Mouse (Mus musculus): ENCODE results near the gene Alkbh3. TPM values are rescaled to one million over a fixed set of nuclear protein-coding genes. Genes with fewer than 3 reads are reported as not detected.

Alkbh3 gene
- total and polyA plus RNA-seq, 3 experiments, result not detected

DNA sequence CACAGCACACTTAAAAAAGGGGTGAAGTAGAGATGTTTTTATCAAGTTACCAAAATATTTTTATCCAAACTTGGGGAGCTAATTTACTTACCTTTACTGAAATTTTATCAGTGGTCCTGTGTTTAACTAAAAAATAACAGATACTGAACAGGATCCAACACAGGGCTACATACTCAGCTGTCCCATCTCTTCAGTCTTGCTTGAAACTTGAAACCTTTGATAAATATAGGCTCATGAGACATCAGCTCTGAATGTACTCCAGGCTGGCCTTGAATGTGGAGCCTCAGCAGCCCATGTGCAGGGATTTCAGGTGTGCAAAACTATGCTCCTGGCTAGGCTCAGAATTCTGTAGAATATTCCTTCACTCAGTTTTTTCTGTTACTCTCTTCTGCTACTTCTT is 20.0 kb upstream of the Alkbh3 start:
- Histone ChIP-seq H3K9me3 (replicated peaks; ENCODE audit: insufficient read depth, low read length) (no peaks in the 10 kb centered on the region), H3K9ac (ENCODE audit: control insufficient read depth, low read depth, low read length, poor library complexity, severe bottlenecking) (no peak overlapping the region), H3K27ac (ENCODE audit: control insufficient read depth, low read depth, low read length) (no peak overlapping the region), H3K4me3 (ENCODE audit: control insufficient read depth in 1 of 2, insufficient read depth in 1 of 2, low read depth in 2 of 2, low read length in 2 of 2) (no peak overlapping the region), H3K4me1 (ENCODE audit: control insufficient read depth in 1 of 2, insufficient read depth in 2 of 2, low read length in 2 of 2) (no peaks in the 10 kb centered on the region), H3K36me3 (ENCODE audit: control insufficient read depth in 1 of 2, insufficient read depth in 2 of 2, low read length in 2 of 2) (peaks cover 0 to 2% of the 10 kb centered on the region in 2 experiments; a peak in 2 of 4 replicates), H3K27me3 (ENCODE audit: control insufficient read depth in 1 of 2, insufficient read depth in 2 of 2, low read length in 2 of 2) (no peaks in the 10 kb centered on the region), H3K79me2 (ENCODE audit: control insufficient read depth, insufficient read depth, low read length, poor library complexity) (no peaks in the 10 kb centered on the region)
- DNase-seq (ENCODE audit: low read depth, low spot score), result no peak
- TF ChIP-seq TBP (IDR thresholded peaks at IDR 0.05; ENCODE audit: low read depth, low read length) (no peak), ELF1 (IDR thresholded peaks at IDR 0.05; ENCODE audit: low read depth, low read length) (no peak), POLR2AphosphoS2 (IDR thresholded peaks at IDR 0.05; ENCODE audit: low read length) (no peak), MAX (IDR thresholded peaks at IDR 0.05; ENCODE audit: low read length) (no peak), SIN3A (IDR thresholded peaks at IDR 0.05; ENCODE audit: low read length) (no peak), ZKSCAN1 (IDR thresholded peaks at IDR 0.05; ENCODE audit: low read depth, low read length) (no peak), MAFK (IDR thresholded peaks at IDR 0.05; ENCODE audit: borderline replicate concordance, low read depth, low read length) (no peak)

DNA sequence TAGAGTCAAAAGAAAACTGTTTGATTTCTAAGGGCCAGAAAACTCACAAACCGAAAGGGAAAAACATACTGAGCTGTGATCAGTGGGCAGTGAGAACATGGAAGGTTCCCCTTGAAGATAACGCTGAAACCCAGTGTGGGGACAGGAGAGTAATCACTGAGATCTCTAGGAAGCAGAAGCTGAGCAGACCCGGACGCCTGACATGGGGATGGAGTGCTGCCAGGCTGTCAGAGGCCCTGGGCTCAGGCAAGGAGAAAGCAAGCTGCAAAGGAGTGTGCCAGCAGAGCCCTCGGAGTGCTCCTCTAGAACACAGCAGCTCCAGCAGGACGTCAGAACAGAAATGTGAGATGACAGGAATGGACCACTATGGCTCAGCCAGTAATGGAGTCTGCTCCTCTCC is 14.0 kb upstream of the Alkbh3 start:
- peak; percentile 65 for DNase-seq (ENCODE audit: low read depth, low spot score)
- no peak overlapping the region for H3K9ac ChIP-seq (ENCODE audit: control insufficient read depth, low read depth, low read length, poor library complexity, severe bottlenecking)
- no peaks in the 10 kb centered on the region for H3K79me2 ChIP-seq (ENCODE audit: control insufficient read depth, insufficient read depth, low read length, poor library complexity)
- H3K4me3 ChIP-seq (ENCODE audit: control insufficient read depth in 1 of 2, insufficient read depth in 1 of 2, low read depth in 2 of 2, low read length in 2 of 2), result peak overlapping the region; percentile 2 to 9; a peak in 2 of 4 replicates
- H3K36me3 ChIP-seq (ENCODE audit: control insufficient read depth in 1 of 2, insufficient read depth in 2 of 2, low read length in 2 of 2), result no peaks in the 10 kb centered on the region
- H3K27ac ChIP-seq (ENCODE audit: control insufficient read depth, low read depth, low read length), result no peak overlapping the region
- TF ChIP-seq RCOR1 (IDR thresholded peaks at IDR 0.05; ENCODE audit: low read depth, low read length), result 0 out of 2 replicates have a peak, but pooled peaks have one; percentile 16
- peak; percentile 27; the same call in 1 of the 2 replicates for TF ChIP-seq GATA1 (IDR thresholded peaks at IDR 0.05; ENCODE audit: low read depth, low read length)
- no peak for TF ChIP-seq HCFC1 (IDR thresholded peaks at IDR 0.05; ENCODE audit: low read depth, low read length)
- peaks cover 0 to 6% of the 10 kb centered on the region in 2 experiments; a peak in 3 of 4 replicates for H3K4me1 ChIP-seq (ENCODE audit: control insufficient read depth in 1 of 2, insufficient read depth in 2 of 2, low read length in 2 of 2)
- H3K9me3 ChIP-seq (replicated peaks; ENCODE audit: insufficient read depth, low read length), result no peaks in the 10 kb centered on the region
- H3K27me3 ChIP-seq (ENCODE audit: control insufficient read depth in 1 of 2, insufficient read depth in 2 of 2, low read length in 2 of 2), result no peaks in the 10 kb centered on the region

DNA sequence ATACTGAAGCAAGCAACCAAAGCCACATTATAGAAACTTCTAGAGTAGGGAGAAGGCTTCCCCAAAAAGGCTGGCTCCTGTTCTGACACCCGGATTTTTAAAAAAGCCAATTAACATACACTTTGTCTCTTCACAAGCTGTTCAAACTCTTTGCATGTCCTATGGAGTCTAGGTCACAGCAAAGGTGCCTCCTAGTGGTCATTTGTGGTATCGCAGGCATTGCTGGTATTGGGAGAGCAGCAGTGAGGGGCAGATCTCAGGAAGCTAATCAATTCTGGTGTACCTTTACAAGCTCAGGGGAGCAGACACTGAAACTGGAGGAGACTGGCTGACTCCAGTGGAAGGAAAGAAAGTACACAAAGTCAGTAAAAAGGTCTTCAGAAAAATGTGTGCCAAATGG is 8.3 kb downstream of the Alkbh3 start:
- Histone ChIP-seq H3K4me3 (ENCODE audit: control insufficient read depth in 1 of 2, insufficient read depth in 1 of 2, low read depth in 2 of 2, low read length in 2 of 2) (no peak overlapping the region), H3K36me3 (ENCODE audit: control insufficient read depth in 1 of 2, insufficient read depth in 2 of 2, low read length in 2 of 2) (no peaks in the 10 kb centered on the region)

More for the DNA sequence above, 8.3 kb downstream of the Alkbh3 start:
- no peak overlapping the region for H3K9ac ChIP-seq (ENCODE audit: control insufficient read depth, low read depth, low read length, poor library complexity, severe bottlenecking)
- no peaks in the 10 kb centered on the region for H3K9me3 ChIP-seq (replicated peaks; ENCODE audit: insufficient read depth, low read length)
- no peak for TF ChIP-seq TAL1 (IDR thresholded peaks at IDR 0.05; ENCODE audit: low read length)
- peak; percentile 62 for TF ChIP-seq RAD21 (IDR thresholded peaks at IDR 0.05; ENCODE audit: low read depth, low read length)
- TF ChIP-seq E2F4 (IDR thresholded peaks at IDR 0.05; ENCODE audit: borderline replicate concordance, low read depth, low read length), result no peak
- no peak for TF ChIP-seq NELFE (IDR thresholded peaks at IDR 0.05; ENCODE audit: low read depth, low read length)
- peak; percentile 78 to 98 (median 81) for TF ChIP-seq CTCF (IDR thresholded peaks at IDR 0.05 in 2 of 3, conservative IDR thresholded peaks at IDR 0.05 in 1 of 3; ENCODE audit: control insufficient read depth in 1 of 3, insufficient read depth in 1 of 3, low read depth in 2 of 3, low read length in 3 of 3, poor library complexity in 1 of 3, severe bottlenecking in 1 of 3)
- TF ChIP-seq MXI1 (IDR thresholded peaks at IDR 0.05; ENCODE audit: low read depth, low read length), result no peak
- TF ChIP-seq SMC3 (IDR thresholded peaks at IDR 0.05; ENCODE audit: low read depth, low read length), result peak; percentile 76
- no peak for TF ChIP-seq JUND (IDR thresholded peaks at IDR 0.05; ENCODE audit: low read depth, low read length)
- no peaks in the 10 kb centered on the region for H3K79me2 ChIP-seq (ENCODE audit: control insufficient read depth, insufficient read depth, low read length, poor library complexity)
- H3K27me3 ChIP-seq (ENCODE audit: control insufficient read depth in 1 of 2, insufficient read depth in 2 of 2, low read length in 2 of 2), result peaks cover 7 to 11% of the 10 kb centered on the region in 2 experiments
- no peak overlapping the region for H3K27ac ChIP-seq (ENCODE audit: control insufficient read depth, low read depth, low read length)
- no peaks in the 10 kb centered on the region; a peak in 1 of 4 replicates for H3K4me1 ChIP-seq (ENCODE audit: control insufficient read depth in 1 of 2, insufficient read depth in 2 of 2, low read length in 2 of 2)
- peak; percentile 72 for DNase-seq (ENCODE audit: low read depth, low spot score)

Measured in MEL (cell line).